Mouse (Mus musculus) liver, postnatal 0 days (tissue): ENCODE data around the gene Gm44579. TPM values are rescaled to one million over a fixed set of nuclear protein-coding genes. Genes with fewer than 3 reads are reported as not detected.

Experiments
- ATAC-seq: fragments of 200-750 bp; cut with Nextera tagmentation; 2 replicates; pipeline ENCODE4 v1.8.0; 2017; ENCODE audit warnings: mild to moderate bottlenecking, moderate library complexity
- DNase-seq: peaks from one replicate; pipeline ENCODE4 v3.0.0-alpha.2; 2016
- H3K27ac ChIP-seq: fragments of 300-500 bp; sonication (generic); 2 replicates; pipeline ENCODE4 v1.5.1; 2014; ENCODE audit warnings: antibody characterized with exemption, moderate library complexity, mild to moderate bottlenecking, low read depth
- H3K27me3 ChIP-seq: fragments of 300-500 bp; sonication (generic); 2 replicates; pipeline ENCODE4 v1.6.1; 2014; ENCODE audit warnings: low read length, control low read depth, mixed read lengths; ENCODE audit not compliant: insufficient read depth
- H3K36me3 ChIP-seq: fragments of 300-500 bp; sonication (generic); replicated peaks from 2 replicates; pipeline ENCODE4 v1.6.1; 2014; ENCODE audit warnings: mild to moderate bottlenecking, control low read depth, low read length, moderate library complexity, mixed read lengths; ENCODE audit not compliant: insufficient read depth
- H3K4me1 ChIP-seq: fragments of 300-500 bp; sonication (generic); 2 replicates; pipeline ENCODE4 v1.6.1; 2014; ENCODE audit warnings: antibody characterized with exemption, mild to moderate bottlenecking, control low read depth; ENCODE audit not compliant: insufficient read depth
- H3K4me2 ChIP-seq: fragments of 300-500 bp; sonication (generic); 2 replicates; pipeline ENCODE4 v1.6.1; 2014; ENCODE audit warnings: low read depth, mild to moderate bottlenecking, low read length, moderate library complexity, mixed read lengths
- H3K4me3 ChIP-seq: fragments of 300-500 bp; sonication (generic); 2 replicates; pipeline ENCODE4 v1.5.1; 2014; ENCODE audit warnings: low read depth, low read length
- H3K9ac ChIP-seq: fragments of 300-500 bp; sonication (generic); replicated peaks from 2 replicates; pipeline ENCODE4 v1.6.1; 2014; ENCODE audit warnings: mild to moderate bottlenecking, moderate library complexity
- H3K9me3 ChIP-seq: fragments of 300-500 bp; sonication (generic); 2 replicates; pipeline ENCODE4 v1.6.1; 2016; ENCODE audit warnings: mild to moderate bottlenecking, control low read depth, low read length, mixed read lengths
- CTCF ChIP-seq: sonication (generic); IDR thresholded peaks from 2 replicates; pipeline ENCODE4 v1.5.1; 2016; ENCODE audit warnings: antibody characterized with exemption, low read depth
- EP300 ChIP-seq: IDR thresholded peaks from 2 replicates; pipeline ENCODE4 v1.6.1; 2016; ENCODE audit warnings: antibody characterized with exemption, low read depth, mild to moderate bottlenecking
- WGBS: fragments of 180-500 bp; shearing (Covaris S2); extraction: QIAGEN DNeasy Blood & Tissue Kit; methylation state at CpG from one replicate; pipeline ENCODE4 v1.1.7; 2014; ENCODE audit not compliant: insufficient replicate concordance; 5-methylcytosine and 5-hydroxymethylcytosine counted together
- polyA plus RNA-seq: library from polyadenylated mRNA; unstranded; fragments of >200 nt; fragmentation: Nextera tagmentation; extraction: Ambion mirVana; gene quantifications from 2 replicates; pipeline ENCODE4 v1.2.1, GENCODE M21; 2015

Gm44579 gene
- polyA plus RNA-seq, 1 experiment from 2014 or later = not detected

DNA sequence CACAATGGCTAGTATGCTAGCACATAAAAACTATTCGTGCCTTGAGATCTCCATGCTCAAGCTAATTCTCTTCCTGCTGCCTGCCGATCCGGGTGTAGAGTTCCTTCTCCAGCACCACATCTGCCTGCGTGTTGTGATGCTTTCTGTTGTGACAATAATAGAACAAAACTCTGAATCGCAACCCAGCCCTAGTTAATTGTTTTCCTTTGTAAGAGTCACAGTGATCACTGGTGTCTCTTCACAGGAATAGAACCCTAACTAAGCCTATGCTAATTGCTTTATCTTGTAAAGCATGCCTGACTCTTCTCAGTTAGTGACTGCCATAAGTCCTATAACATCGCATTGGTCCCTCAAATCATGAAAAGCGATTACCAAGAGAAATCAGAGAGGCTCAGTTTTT lies 5.3 kb upstream of the Gm44579 start:
- Histone ChIP-seq H3K9me3 (no peaks in the 10 kb centered on the region), H3K4me3 (no peak overlapping the region), H3K4me2 (no peak overlapping the region), H3K27ac (no peak overlapping the region), H3K4me1 (no peaks in the 10 kb centered on the region), H3K36me3 (no peaks in the 10 kb centered on the region), H3K9ac (no peak overlapping the region), H3K27me3 (no peaks in the 10 kb centered on the region)
- WGBS = 69% methylated on average over 7 of the region's 7 CpGs
- no peak for DNase-seq
- TF ChIP-seq EP300 (no peak), CTCF (no peak)
- ATAC-seq = no peak

DNA sequence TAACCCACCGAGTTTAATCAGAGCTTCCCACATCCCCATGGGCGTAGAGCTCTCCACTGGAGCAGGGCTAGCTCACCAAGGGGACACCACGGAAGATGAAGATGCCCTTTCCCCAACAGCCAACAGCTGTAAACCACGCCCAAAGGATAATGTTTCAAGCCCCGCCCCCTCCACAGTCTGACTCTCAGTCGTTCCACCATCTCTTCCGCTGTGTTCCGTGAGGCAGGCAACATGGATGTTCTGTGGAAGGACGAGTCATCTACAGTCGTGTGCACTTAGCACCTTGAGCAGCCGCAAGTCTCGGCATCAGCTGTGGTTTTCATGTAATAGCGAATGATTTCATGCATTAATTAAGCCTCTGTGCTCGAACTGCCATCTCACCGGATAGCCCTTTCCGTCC lies 4.8 kb upstream of the Gm44579 start:
- Histone ChIP-seq H3K27me3 (no peaks in the 10 kb centered on the region), H3K27ac (no peak overlapping the region), H3K4me3 (no peak overlapping the region), H3K9me3 (no peaks in the 10 kb centered on the region), H3K9ac (no peak overlapping the region), H3K4me1 (no peaks in the 10 kb centered on the region), H3K36me3 (no peaks in the 10 kb centered on the region), H3K4me2 (no peak overlapping the region)
- ATAC-seq (no peak), DNase-seq (no peak)
- WGBS = 47% methylated on average over 16 of the region's 16 CpGs
- TF ChIP-seq CTCF (no peak), EP300 (no peak)

DNA sequence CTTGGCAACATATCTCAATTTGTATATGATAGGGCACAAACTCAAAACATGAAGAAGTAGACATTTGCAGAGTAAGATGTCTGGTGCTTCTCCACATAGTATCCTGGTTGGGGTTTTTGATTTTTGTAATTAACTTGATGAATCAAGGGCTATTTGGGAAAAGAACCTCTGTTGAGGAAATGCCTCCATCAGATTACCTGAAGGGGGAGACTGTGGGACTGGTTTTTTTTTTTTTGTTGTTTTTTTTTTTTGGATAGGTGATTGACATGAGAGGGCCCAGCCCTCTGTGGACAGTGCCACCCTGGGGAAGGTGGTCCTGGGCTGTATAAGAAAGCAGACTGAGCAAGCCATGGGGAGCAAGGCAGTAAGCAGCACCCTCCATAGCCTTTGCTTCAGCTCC lies 1.6 kb upstream of the Gm44579 start:
- H3K4me2 ChIP-seq = no peak overlapping the region
- H3K27me3 ChIP-seq = no peaks in the 10 kb centered on the region
- ATAC-seq (no peak), DNase-seq (no peak)
- H3K36me3 ChIP-seq = no peaks in the 10 kb centered on the region
- no peaks in the 10 kb centered on the region for H3K4me1 ChIP-seq
- no peak overlapping the region for H3K4me3 ChIP-seq
- TF ChIP-seq CTCF = no peak
- TF ChIP-seq EP300 = no peak
- H3K27ac ChIP-seq = no peak overlapping the region
- no peak overlapping the region for H3K9ac ChIP-seq
- H3K9me3 ChIP-seq = no peaks in the 10 kb centered on the region

GRCm38 (mm10) chr15:98214130-98214529 lies 6.6 kb downstream of the Gm44579 start:
- DNase-seq = no peak
- Histone ChIP-seq H3K27ac (no peak overlapping the region), H3K36me3 (no peaks in the 10 kb centered on the region), H3K4me1 (no peaks in the 10 kb centered on the region), H3K4me3 (no peak overlapping the region), H3K27me3 (no peaks in the 10 kb centered on the region), H3K9me3 (no peaks in the 10 kb centered on the region), H3K4me2 (no peak overlapping the region), H3K9ac (no peak overlapping the region)
- TF ChIP-seq CTCF (no peak), EP300 (no peak)
- 41% methylated on average over 5 of the region's 5 CpGs for WGBS
- no peak for ATAC-seq

- no peak for TF ChIP-seq EP300
- TF ChIP-seq CTCF = no peak
- ATAC-seq (no peak), DNase-seq (no peak)
- Histone ChIP-seq H3K27me3 (no peaks in the 10 kb centered on the region), H3K9me3 (no peaks in the 10 kb centered on the region), H3K36me3 (no peaks in the 10 kb centered on the region), H3K9ac (no peak overlapping the region), H3K4me1 (no peaks in the 10 kb centered on the region), H3K27ac (no peak overlapping the region), H3K4me3 (no peak overlapping the region), H3K4me2 (no peak overlapping the region)
- 55% methylated on average over 5 of the region's 5 CpGs for WGBS
These were observed 7.4 kb downstream of the Gm44579 start for GRCm38 (mm10) chr15:98213336-98213870.

DNA sequence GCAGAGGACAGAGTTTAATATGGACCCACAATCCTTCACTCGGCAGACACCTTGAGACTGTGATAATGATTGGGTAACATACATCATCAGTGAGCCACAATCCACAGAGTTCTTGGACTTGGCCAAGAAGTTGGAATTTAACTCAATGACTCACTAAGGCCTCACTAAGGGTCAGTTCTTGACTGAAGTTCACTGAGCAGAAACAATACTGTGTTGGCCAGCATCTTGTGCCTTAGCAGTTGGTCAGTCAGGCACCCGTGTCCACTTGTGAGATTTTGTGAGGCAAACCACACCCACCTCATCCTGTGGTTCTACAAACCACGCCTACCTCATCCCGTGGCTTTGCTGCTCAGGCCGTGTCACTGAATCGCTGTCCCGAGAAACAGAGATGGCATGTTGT lies 11.1 kb downstream of the Gm44579 start:
- Histone ChIP-seq H3K9ac (no peak overlapping the region), H3K27me3 (no peaks in the 10 kb centered on the region), H3K27ac (no peak overlapping the region), H3K9me3 (no peaks in the 10 kb centered on the region), H3K4me3 (no peak overlapping the region), H3K36me3 (no peaks in the 10 kb centered on the region), H3K4me2 (no peak overlapping the region), H3K4me1 (no peaks in the 10 kb centered on the region)
- no peak for TF ChIP-seq EP300
- no peak for TF ChIP-seq CTCF
- no peak for DNase-seq
- 56% methylated on average over 7 of the region's 7 CpGs for WGBS
- ATAC-seq = no peak

DNA sequence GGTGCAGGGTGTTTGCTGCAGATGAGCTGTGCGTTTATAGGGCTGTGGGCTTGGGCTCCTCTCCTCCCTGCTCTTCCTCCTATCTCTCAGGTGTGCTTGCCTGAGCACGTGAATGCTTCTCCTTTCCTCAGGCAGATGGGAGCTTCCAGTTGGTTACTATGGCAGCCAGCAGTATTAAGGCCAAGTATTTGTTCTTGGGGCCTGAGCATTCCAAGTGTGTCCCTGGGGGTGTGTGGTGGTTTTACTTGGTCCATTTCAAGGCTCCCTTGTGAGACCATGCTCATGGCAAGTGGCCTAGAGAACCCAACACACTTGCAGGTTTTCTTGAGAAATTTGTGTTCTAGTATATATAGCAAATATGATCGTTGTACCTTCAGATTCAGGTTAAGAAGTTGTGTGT lies 25.3 kb downstream of the Gm44579 start, which contains the start of gene Olfr288:
Gene Olfr288 (minus strand): TSS at position 101 of the 400 bp plus-strand sequence.
- H3K4me2 ChIP-seq = no peak within 1 kb of the TSS
- 55% methylated on average over 3 of the region's 3 CpGs for WGBS
- no peaks in the 10 kb centered on the region for H3K9me3 ChIP-seq
- H3K9ac ChIP-seq = no peak within 1 kb of the TSS
- DNase-seq (no peak), ATAC-seq (no peak)
- H3K36me3 ChIP-seq = no peaks in the 10 kb centered on the region
- no peaks in the 10 kb centered on the region for H3K4me1 ChIP-seq
- no peak within 1 kb of the TSS for H3K4me3 ChIP-seq
- no peak within 1 kb of the TSS for H3K27ac ChIP-seq
- TF ChIP-seq EP300 (no peak), CTCF (no peak)
- no peaks in the 10 kb centered on the region for H3K27me3 ChIP-seq
